Mouse (Mus musculus): Measurements from ENCODE around the gene Smpd1. TPM values are rescaled to one million over a fixed set of nuclear protein-coding genes. Genes with fewer than 3 reads are reported as not detected.

The Smpd1 gene
- polyA plus RNA-seq, 1 experiment from 2014 or later, result 52.4 TPM

- Histone ChIP-seq H3K27ac (ENCODE audit: poor library complexity, severe bottlenecking) (no peak overlapping the region), H3K9me3 (replicated peaks) (no peaks in the 10 kb centered on the region), H3K4me2 (no peak overlapping the region), H3K4me1 (replicated peaks) (0 out of 2 replicates have a peak, but pooled peaks cover 3% of the 10 kb centered on the region), H3K9ac (no peak overlapping the region), H3K27me3 (replicated peaks) (no peaks in the 10 kb centered on the region), H3K36me3 (no peaks in the 10 kb centered on the region), H3K4me3 (no peak overlapping the region)
- 51% methylated on average over 1 of the region's 1 CpGs for WGBS
- ATAC-seq (ENCODE audit: insufficient number of reproducible peaks, low FRiP score), result peak; percentile 58
Measured at GRCm38 (mm10) chr7:105527306-105527937, 26.7 kb upstream of the Smpd1 start.

DNA sequence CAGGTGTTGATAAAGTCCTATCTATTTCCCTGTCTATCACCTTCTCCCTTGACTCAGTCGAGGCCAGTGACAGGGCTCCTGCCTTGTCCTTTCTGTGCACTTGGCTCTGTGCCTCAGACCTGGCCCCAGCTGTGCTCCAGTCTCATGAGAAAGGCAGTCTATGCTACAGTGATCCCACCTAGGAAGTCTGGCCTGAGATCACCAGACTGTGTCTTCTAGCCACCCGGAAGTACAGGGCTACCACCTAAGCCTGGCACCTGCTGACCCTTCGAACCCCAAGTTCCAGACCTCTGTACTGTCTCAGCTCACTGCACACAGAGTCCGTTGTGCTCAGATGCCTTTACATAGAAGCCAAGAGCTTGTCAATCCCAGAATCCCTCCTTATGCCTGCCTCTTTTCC is 26.1 kb upstream of the Smpd1 start:
- no peak overlapping the region for H3K27ac ChIP-seq (ENCODE audit: poor library complexity, severe bottlenecking)
- no peak overlapping the region for H3K4me2 ChIP-seq
- 0 out of 2 replicates have a peak, but pooled peaks have one; percentile 20 for ATAC-seq (ENCODE audit: insufficient number of reproducible peaks, low FRiP score)
- 59% methylated on average over 4 of the region's 4 CpGs for WGBS
- 0 out of 2 replicates have a peak, but pooled peaks cover 3% of the 10 kb centered on the region for H3K4me1 ChIP-seq (replicated peaks)
- no peak overlapping the region for H3K9ac ChIP-seq
- no peaks in the 10 kb centered on the region for H3K36me3 ChIP-seq
- H3K9me3 ChIP-seq (replicated peaks), result no peaks in the 10 kb centered on the region
- H3K4me3 ChIP-seq, result no peak overlapping the region
- no peaks in the 10 kb centered on the region for H3K27me3 ChIP-seq (replicated peaks)

- Histone ChIP-seq H3K9ac (no peak overlapping the region), H3K9me3 (replicated peaks) (no peaks in the 10 kb centered on the region), H3K4me3 (no peak overlapping the region), H3K27me3 (replicated peaks) (no peaks in the 10 kb centered on the region), H3K4me1 (replicated peaks) (no peaks in the 10 kb centered on the region), H3K36me3 (no peaks in the 10 kb centered on the region), H3K27ac (ENCODE audit: poor library complexity, severe bottlenecking) (no peak overlapping the region), H3K4me2 (no peak overlapping the region)
- WGBS, result 70% methylated on average over 3 of the region's 3 CpGs
- no peak for ATAC-seq (ENCODE audit: insufficient number of reproducible peaks, low FRiP score)
Measured at GRCm38 (mm10) chr7:105534162-105534561, 20.0 kb upstream of the Smpd1 start.

DNA sequence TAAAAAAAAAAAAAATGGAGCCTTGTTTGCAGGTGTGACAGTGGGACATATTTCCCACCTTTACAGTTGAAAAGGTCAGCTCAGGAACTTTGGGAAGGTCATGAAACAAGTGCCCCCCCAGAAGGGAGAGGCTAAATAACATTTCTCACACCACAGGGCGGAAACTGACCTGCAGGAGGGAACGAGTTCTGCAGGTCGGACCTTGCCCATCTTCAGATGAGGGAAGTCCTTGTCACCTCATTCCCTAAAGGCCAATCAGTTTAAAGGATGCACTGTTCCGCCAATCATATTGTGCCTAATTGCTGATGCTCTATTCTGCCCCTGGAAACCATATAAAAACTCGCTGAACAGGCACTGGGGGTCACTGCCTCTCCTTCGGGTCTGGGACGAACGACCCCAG is 8.2 kb upstream of the Smpd1 start:
- Histone ChIP-seq H3K27ac (ENCODE audit: poor library complexity, severe bottlenecking) (no peak overlapping the region), H3K4me3 (no peak overlapping the region), H3K9me3 (replicated peaks) (no peaks in the 10 kb centered on the region), H3K36me3 (no peaks in the 10 kb centered on the region), H3K9ac (no peak overlapping the region), H3K27me3 (replicated peaks) (no peaks in the 10 kb centered on the region), H3K4me2 (no peak overlapping the region), H3K4me1 (replicated peaks) (no peaks in the 10 kb centered on the region)
- WGBS, result 71% methylated on average over 8 of the region's 8 CpGs
- no peak for ATAC-seq (ENCODE audit: insufficient number of reproducible peaks, low FRiP score)

- no peaks in the 10 kb centered on the region for H3K4me1 ChIP-seq (replicated peaks)
- no peak overlapping the region for H3K27ac ChIP-seq (ENCODE audit: poor library complexity, severe bottlenecking)
- WGBS, result 50% methylated on average over 7 of the region's 7 CpGs
- H3K4me3 ChIP-seq, result no peak overlapping the region
- no peaks in the 10 kb centered on the region for H3K27me3 ChIP-seq (replicated peaks)
- H3K4me2 ChIP-seq, result no peak overlapping the region
- no peak for ATAC-seq (ENCODE audit: insufficient number of reproducible peaks, low FRiP score)
- no peak overlapping the region for H3K9ac ChIP-seq
- no peaks in the 10 kb centered on the region for H3K9me3 ChIP-seq (replicated peaks)
- H3K36me3 ChIP-seq, result no peaks in the 10 kb centered on the region
Measured at GRCm38 (mm10) chr7:105547970-105548369, 6.2 kb upstream of the Smpd1 start.

DNA sequence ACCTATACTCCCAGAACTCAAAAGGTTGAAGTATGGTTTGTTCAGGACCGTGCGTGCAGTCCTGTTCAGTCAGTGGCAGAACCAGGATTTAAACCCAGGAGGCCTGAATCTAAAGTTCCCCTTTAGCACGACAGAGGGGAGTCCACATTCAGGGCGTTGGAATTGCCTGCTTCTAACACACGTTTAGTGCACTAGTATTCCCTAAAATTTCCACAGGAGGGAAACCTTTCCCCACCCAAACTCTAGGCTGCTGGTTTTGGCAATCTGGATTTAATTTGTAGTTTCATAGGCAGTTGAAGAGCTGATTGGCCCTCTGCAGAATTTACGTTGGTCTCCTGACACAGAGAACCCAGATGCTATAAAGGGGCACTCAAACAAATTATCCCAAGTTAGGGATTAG is 5.1 kb upstream of the Smpd1 start:
- Histone ChIP-seq H3K27me3 (replicated peaks) (no peaks in the 10 kb centered on the region), H3K9me3 (replicated peaks) (no peaks in the 10 kb centered on the region), H3K4me3 (no peak overlapping the region), H3K4me2 (no peak overlapping the region), H3K27ac (ENCODE audit: poor library complexity, severe bottlenecking) (no peak overlapping the region), H3K4me1 (replicated peaks) (no peaks in the 10 kb centered on the region), H3K9ac (no peak overlapping the region), H3K36me3 (no peaks in the 10 kb centered on the region)
- 46% methylated on average over 6 of the region's 6 CpGs for WGBS
- no peak for ATAC-seq (ENCODE audit: insufficient number of reproducible peaks, low FRiP score)

DNA sequence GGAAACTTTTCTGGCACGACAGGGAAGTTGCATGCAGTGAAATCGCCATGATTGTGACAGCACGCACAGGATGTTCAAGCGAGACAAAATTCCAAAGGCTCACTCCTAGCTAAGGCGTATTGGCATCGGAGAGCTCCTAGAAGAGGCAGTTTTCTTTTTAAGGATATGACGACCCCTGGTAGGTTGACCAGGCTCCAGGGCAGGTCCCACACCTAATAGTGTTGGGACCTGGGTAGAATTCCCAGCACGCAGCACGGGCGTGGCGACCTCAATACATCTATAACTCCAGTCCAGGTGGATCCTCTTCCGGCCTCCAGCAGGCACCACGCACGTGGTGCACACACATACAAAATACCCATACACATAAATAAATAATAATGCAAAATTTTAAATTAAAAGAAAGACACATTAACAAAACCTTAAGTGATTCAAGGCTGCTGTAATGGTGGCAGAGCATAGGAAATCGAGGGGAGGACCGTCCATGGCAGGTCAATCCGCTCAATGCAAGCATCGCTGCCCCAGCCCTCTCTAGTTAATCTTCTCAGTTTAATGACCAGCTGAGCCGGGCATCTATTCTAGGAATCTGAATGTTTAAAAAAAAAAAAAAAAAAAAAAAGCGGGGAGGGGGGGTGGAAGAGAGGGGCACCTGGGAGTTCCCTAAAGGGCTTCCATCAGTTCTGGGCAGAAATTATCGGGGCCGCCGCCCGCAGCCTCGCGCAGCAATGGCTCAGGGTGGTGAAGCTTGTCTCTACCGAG is 526 bp upstream of the Smpd1 start:
- WGBS, result 28% methylated on average over 27 of the region's 27 CpGs
- no peaks in the 10 kb centered on the region for H3K27me3 ChIP-seq (replicated peaks)
- peak overlapping the region; percentile 72 for H3K4me2 ChIP-seq
- H3K9ac ChIP-seq, result peak overlapping the region; percentile 75
- H3K4me1 ChIP-seq (replicated peaks), result peaks cover 13% of the 10 kb centered on the region
- ATAC-seq (ENCODE audit: insufficient number of reproducible peaks, low FRiP score), result no peak
- H3K9me3 ChIP-seq (replicated peaks), result no peaks in the 10 kb centered on the region
- peak overlapping the region; percentile 72 for H3K4me3 ChIP-seq
- H3K27ac ChIP-seq (ENCODE audit: poor library complexity, severe bottlenecking), result 0 out of 2 replicates have a peak overlapping the region, but pooled peaks have one; percentile 36
- peaks cover 28% of the 10 kb centered on the region for H3K36me3 ChIP-seq

DNA sequence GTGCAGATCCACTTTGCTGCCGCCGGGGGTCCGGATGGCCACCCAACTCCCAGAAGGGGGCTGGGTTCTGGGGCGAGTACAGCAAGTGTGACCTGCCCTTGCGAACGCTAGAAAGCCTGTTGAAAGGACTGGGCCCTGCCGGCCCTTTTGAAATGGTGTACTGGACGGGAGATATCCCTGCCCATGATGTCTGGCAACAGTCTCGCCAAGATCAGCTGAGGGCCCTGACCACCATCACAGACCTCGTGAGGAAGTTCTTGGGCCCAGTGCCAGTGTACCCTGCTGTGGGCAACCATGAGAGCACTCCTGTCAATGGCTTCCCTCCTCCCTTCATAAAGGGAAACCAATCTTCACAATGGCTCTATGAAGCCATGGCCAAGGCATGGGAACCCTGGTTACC is 1.4 kb downstream of the Smpd1 start:
- peak overlapping the region; percentile 72 for H3K4me2 ChIP-seq

GRCm38 (mm10) chr7:105556406-105556805 is 2.2 kb downstream of the Smpd1 start:
- H3K9me3 ChIP-seq (replicated peaks), result no peaks in the 10 kb centered on the region
- H3K4me2 ChIP-seq, result no peak overlapping the region
- peaks cover 42% of the 10 kb centered on the region for H3K36me3 ChIP-seq
- H3K9ac ChIP-seq, result no peak overlapping the region
- 83% methylated on average over 8 of the region's 8 CpGs for WGBS
- H3K27ac ChIP-seq (ENCODE audit: poor library complexity, severe bottlenecking), result no peak overlapping the region
- peaks cover 13% of the 10 kb centered on the region for H3K4me1 ChIP-seq (replicated peaks)
- no peak for ATAC-seq (ENCODE audit: insufficient number of reproducible peaks, low FRiP score)
- no peaks in the 10 kb centered on the region for H3K27me3 ChIP-seq (replicated peaks)
- H3K4me3 ChIP-seq, result no peak overlapping the region

More for the DNA sequence above, 1.4 kb downstream of the Smpd1 start:
- 84% methylated on average over 10 of the region's 10 CpGs for WGBS
- Histone ChIP-seq H3K9me3 (replicated peaks) (no peaks in the 10 kb centered on the region), H3K27ac (ENCODE audit: poor library complexity, severe bottlenecking) (no peak overlapping the region), H3K27me3 (replicated peaks) (no peaks in the 10 kb centered on the region), H3K36me3 (peaks cover 37% of the 10 kb centered on the region), H3K9ac (peak overlapping the region; percentile 75; the same call in 1 of the 2 replicates), H3K4me1 (replicated peaks) (peaks cover 13% of the 10 kb centered on the region), H3K4me3 (peak overlapping the region; percentile 72; the same call in 1 of the 2 replicates)
- no peak for ATAC-seq (ENCODE audit: insufficient number of reproducible peaks, low FRiP score)

GRCm38 (mm10) chr7:105557671-105558070 is 3.5 kb downstream of the Smpd1 start:
- ATAC-seq (ENCODE audit: insufficient number of reproducible peaks, low FRiP score), result no peak
- Histone ChIP-seq H3K36me3 (peaks cover 51% of the 10 kb centered on the region), H3K9ac (no peak overlapping the region), H3K27ac (ENCODE audit: poor library complexity, severe bottlenecking) (no peak overlapping the region), H3K4me3 (no peak overlapping the region), H3K4me2 (no peak overlapping the region), H3K9me3 (replicated peaks) (no peaks in the 10 kb centered on the region), H3K4me1 (replicated peaks) (peaks cover 13% of the 10 kb centered on the region), H3K27me3 (replicated peaks) (no peaks in the 10 kb centered on the region)
- WGBS, result 82% methylated on average over 11 of the region's 11 CpGs

DNA sequence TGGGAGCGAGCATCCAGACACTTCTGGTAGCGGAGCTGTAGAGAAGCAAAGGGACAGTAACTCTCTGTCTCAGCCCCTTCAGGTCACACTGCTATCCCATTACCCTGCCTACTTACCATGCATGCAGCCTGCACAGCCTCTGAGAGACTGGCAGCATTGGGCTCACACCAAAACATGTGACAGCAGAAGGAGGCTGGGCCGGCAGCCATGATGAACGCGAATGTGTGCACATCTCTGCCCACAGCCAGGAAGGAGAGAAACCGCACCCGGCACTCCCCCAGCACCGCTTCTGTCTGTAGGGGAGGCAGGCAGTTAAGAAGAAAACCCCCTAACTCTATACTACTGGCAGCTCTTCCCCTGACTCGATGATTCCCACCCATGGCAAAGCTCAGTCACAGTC is 4.9 kb downstream of the Smpd1 start:
- WGBS, result 85% methylated on average over 9 of the region's 9 CpGs
- no peaks in the 10 kb centered on the region for H3K9me3 ChIP-seq (replicated peaks)
- no peak overlapping the region for H3K9ac ChIP-seq
- H3K27me3 ChIP-seq (replicated peaks), result no peaks in the 10 kb centered on the region
- H3K4me1 ChIP-seq (replicated peaks), result peaks cover 13% of the 10 kb centered on the region
- H3K4me3 ChIP-seq, result no peak overlapping the region
- H3K4me2 ChIP-seq, result no peak overlapping the region
- no peak overlapping the region for H3K27ac ChIP-seq (ENCODE audit: poor library complexity, severe bottlenecking)
- ATAC-seq (ENCODE audit: insufficient number of reproducible peaks, low FRiP score), result no peak
- peaks cover 57% of the 10 kb centered on the region for H3K36me3 ChIP-seq

All from heart, embryonic 12.5 days (tissue).